Mouse (Mus musculus) forebrain, embryonic 16.5 days (tissue): ENCODE measurements around the gene Adap1. TPM values are rescaled to one million over a fixed set of nuclear protein-coding genes. Genes with fewer than 3 reads are reported as not detected.

Source experiments
- ATAC-seq: fragments of 200-750 bp; cut with Nextera tagmentation; 2 replicates; pipeline ENCODE4 v1.8.0; 2017; ENCODE audit warnings: mild to moderate bottlenecking, moderate library complexity
- H3K27ac ChIP-seq: fragments of 300-500 bp; sonication (generic); 2 replicates; pipeline ENCODE4 v1.5.1; 2014; ENCODE audit warnings: low read length, control low read depth
- H3K27me3 ChIP-seq: fragments of 300-500 bp; sonication (generic); replicated peaks from 2 replicates; pipeline ENCODE4 v1.6.1; 2014; ENCODE audit warnings: low read length; ENCODE audit not compliant: control insufficient read depth, insufficient read depth
- H3K36me3 ChIP-seq: fragments of 300-500 bp; sonication (generic); 2 replicates; pipeline ENCODE4 v1.6.1; 2014; ENCODE audit not compliant: control insufficient read depth, insufficient read depth
- H3K4me1 ChIP-seq: fragments of 300-500 bp; sonication (generic); replicated peaks from 2 replicates; pipeline ENCODE4 v1.6.1; 2014; ENCODE audit warnings: low read length; ENCODE audit not compliant: control insufficient read depth, insufficient read depth
- H3K4me2 ChIP-seq: fragments of 300-500 bp; sonication (generic); 2 replicates; pipeline ENCODE4 v1.6.1; 2014; ENCODE audit warnings: mild to moderate bottlenecking, low read length, control low read depth
- H3K4me3 ChIP-seq: fragments of 300-500 bp; sonication (generic); replicated peaks from 2 replicates; pipeline ENCODE4 v1.5.1; 2014; ENCODE audit warnings: mild to moderate bottlenecking, low read length, control low read depth
- H3K9ac ChIP-seq: fragments of 300-500 bp; sonication (generic); replicated peaks from 2 replicates; pipeline ENCODE4 v1.6.1; 2014; ENCODE audit warnings: low read depth, low read length, control low read depth
- H3K9me3 ChIP-seq: fragments of 300-500 bp; sonication (generic); 2 replicates; pipeline ENCODE4 v1.6.1; 2016; ENCODE audit warnings: low read length; ENCODE audit not compliant: control insufficient read depth
- WGBS: fragments of 180-500 bp; shearing (Covaris S2); extraction: QIAGEN DNeasy Blood & Tissue Kit; methylation state at CpG from one replicate; pipeline ENCODE4 v1.1.7; 2014; 5-methylcytosine and 5-hydroxymethylcytosine counted together
- polyA plus RNA-seq: library from polyadenylated mRNA; unstranded; fragments of >200 nt; fragmentation: Nextera tagmentation; extraction: Ambion mirVana; gene quantifications from 2 replicates; pipeline ENCODE4 v1.2.1, GENCODE M21; 2015

Gene Adap1
- polyA plus RNA-seq = 21.5 and 35.5 TPM in 2 replicates

DNA sequence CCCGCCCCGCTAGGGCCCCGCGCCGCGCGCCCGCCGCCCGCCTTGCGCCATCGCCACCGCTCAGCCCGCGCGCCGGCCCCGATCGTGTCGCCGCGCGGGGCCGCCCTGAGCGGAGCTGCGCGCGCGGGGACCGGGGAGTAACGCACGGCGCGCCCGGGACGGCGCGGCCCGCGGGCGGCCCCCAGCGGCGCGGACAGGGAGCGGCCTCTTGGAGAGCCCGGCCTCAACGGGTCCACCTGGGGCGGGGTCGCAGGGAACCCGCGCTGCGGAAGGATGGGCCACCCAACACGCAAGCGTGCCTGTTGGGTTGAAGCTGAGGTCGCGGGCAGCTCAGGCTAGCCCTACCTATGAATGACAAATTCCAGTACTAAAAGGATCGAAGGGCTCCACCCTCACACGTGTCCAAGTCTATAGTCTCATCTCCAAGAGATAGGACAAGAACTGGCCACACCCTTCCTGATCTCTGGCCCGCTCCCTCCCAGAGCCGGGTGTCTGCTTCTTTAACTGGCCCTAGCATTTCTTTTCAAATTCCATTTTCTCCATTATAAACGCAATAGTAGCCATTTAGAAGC, at the start of gene Adap1:
TSS of gene Adap1 (minus strand) at position 228 of the 572 bp plus-strand sequence.
- H3K9ac ChIP-seq = peak within 1 kb of the TSS; percentile 75
- H3K4me1 ChIP-seq = peaks cover 14% of the 10 kb centered on the region
- H3K36me3 ChIP-seq = no peaks in the 10 kb centered on the region
- no peaks in the 10 kb centered on the region for H3K9me3 ChIP-seq
- no peak within 1 kb of the TSS for H3K27ac ChIP-seq
- peak within 1 kb of the TSS; percentile 73 for H3K4me2 ChIP-seq
- ATAC-seq = peak; percentile 87
- peak within 1 kb of the TSS; percentile 66 for H3K4me3 ChIP-seq
- 2% methylated on average over 54 of the region's 61 CpGs for WGBS
- peaks cover 24% of the 10 kb centered on the region for H3K27me3 ChIP-seq

DNA sequence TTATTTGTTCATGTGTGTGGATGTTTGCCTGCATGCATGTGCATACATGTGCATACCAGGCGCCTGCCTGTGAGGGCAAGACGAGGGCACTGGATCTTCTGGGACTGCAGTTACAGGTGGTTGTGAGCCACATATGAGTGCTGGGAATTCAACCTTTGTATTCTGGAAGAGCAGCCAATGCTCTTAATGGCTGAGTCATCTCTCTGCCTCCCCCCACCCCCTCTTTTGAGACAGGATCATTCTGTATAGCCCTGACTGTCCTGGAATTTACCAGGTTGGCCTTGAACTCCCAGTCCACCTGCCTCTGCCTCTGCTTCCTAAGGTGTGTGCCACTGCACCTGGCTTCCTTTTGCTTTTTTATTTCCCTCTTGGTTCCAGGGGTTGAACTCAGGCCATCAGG, 49.4 kb upstream of the Adap1 start:
- WGBS = 85% methylated on average over 2 of the region's 2 CpGs
- H3K27me3 ChIP-seq = no peaks in the 10 kb centered on the region

GRCm38 (mm10) chr5:139373889-139374444, 48.5 kb upstream of the Adap1 start:
- no peaks in the 10 kb centered on the region for H3K9me3 ChIP-seq
- no peak overlapping the region for H3K4me3 ChIP-seq
- no peak overlapping the region for H3K27ac ChIP-seq
- H3K36me3 ChIP-seq = no peaks in the 10 kb centered on the region
- no peak overlapping the region for H3K9ac ChIP-seq
- no peaks in the 10 kb centered on the region for H3K27me3 ChIP-seq
- peaks cover 17% of the 10 kb centered on the region for H3K4me1 ChIP-seq
- ATAC-seq = no peak
- no peak overlapping the region for H3K4me2 ChIP-seq
- WGBS = 85% methylated on average over 6 of the region's 6 CpGs

More for the DNA sequence above, 49.4 kb upstream of the Adap1 start:
- no peak for ATAC-seq
- Histone ChIP-seq H3K4me3 (no peak overlapping the region), H3K4me2 (no peak overlapping the region), H3K27ac (no peak overlapping the region), H3K4me1 (peaks cover 20% of the 10 kb centered on the region), H3K9me3 (no peaks in the 10 kb centered on the region), H3K36me3 (no peaks in the 10 kb centered on the region), H3K9ac (no peak overlapping the region)

- Histone ChIP-seq H3K4me2 (no peak overlapping the region), H3K36me3 (no peaks in the 10 kb centered on the region), H3K27me3 (no peaks in the 10 kb centered on the region), H3K9me3 (no peaks in the 10 kb centered on the region), H3K4me3 (no peak overlapping the region), H3K27ac (no peak overlapping the region), H3K4me1 (peaks cover 16% of the 10 kb centered on the region), H3K9ac (no peak overlapping the region)
- 87% methylated on average over 3 of the region's 3 CpGs for WGBS
- no peak for ATAC-seq
Measured at GRCm38 (mm10) chr5:139373126-139373525, 47.7 kb upstream of the Adap1 start.

GRCm38 (mm10) chr5:139371631-139372401, 46.4 kb upstream of the Adap1 start:
- no peaks in the 10 kb centered on the region for H3K36me3 ChIP-seq
- 2% methylated on average over 39 of the region's 39 CpGs for WGBS
- ATAC-seq = peak; percentile 94

GRCm38 (mm10) chr5:139371118-139371517, 45.7 kb upstream of the Adap1 start:
- Histone ChIP-seq H3K27ac (no peak overlapping the region), H3K36me3 (no peaks in the 10 kb centered on the region), H3K4me2 (peak overlapping the region; percentile 88; the same call in 1 of the 2 replicates), H3K4me3 (no peak overlapping the region; the same call in 1 of the 2 replicates), H3K27me3 (no peaks in the 10 kb centered on the region), H3K9ac (no peak overlapping the region), H3K9me3 (no peaks in the 10 kb centered on the region), H3K4me1 (peaks cover 13% of the 10 kb centered on the region)
- 65% methylated on average over 5 of the region's 5 CpGs for WGBS
- ATAC-seq = no peak

More at GRCm38 (mm10) chr5:139371631-139372401, 46.4 kb upstream of the Adap1 start:
- Histone ChIP-seq H3K4me1 (peaks cover 13% of the 10 kb centered on the region), H3K9me3 (no peaks in the 10 kb centered on the region), H3K9ac (peak overlapping the region; percentile 87), H3K4me3 (peak overlapping the region; percentile 77), H3K4me2 (peak overlapping the region; percentile 88), H3K27me3 (no peaks in the 10 kb centered on the region), H3K27ac (peak overlapping the region; percentile 58; the same call in 1 of the 2 replicates)

GRCm38 (mm10) chr5:139370336-139370735, 44.9 kb upstream of the Adap1 start:
- no peak overlapping the region for H3K4me2 ChIP-seq
- no peaks in the 10 kb centered on the region for H3K36me3 ChIP-seq
- H3K9ac ChIP-seq = no peak overlapping the region
- 85% methylated on average over 6 of the region's 6 CpGs for WGBS
- H3K4me1 ChIP-seq = peaks cover 13% of the 10 kb centered on the region
- no peak overlapping the region for H3K27ac ChIP-seq
- H3K4me3 ChIP-seq = no peak overlapping the region
- ATAC-seq = no peak
- no peaks in the 10 kb centered on the region for H3K9me3 ChIP-seq
- no peaks in the 10 kb centered on the region for H3K27me3 ChIP-seq

DNA sequence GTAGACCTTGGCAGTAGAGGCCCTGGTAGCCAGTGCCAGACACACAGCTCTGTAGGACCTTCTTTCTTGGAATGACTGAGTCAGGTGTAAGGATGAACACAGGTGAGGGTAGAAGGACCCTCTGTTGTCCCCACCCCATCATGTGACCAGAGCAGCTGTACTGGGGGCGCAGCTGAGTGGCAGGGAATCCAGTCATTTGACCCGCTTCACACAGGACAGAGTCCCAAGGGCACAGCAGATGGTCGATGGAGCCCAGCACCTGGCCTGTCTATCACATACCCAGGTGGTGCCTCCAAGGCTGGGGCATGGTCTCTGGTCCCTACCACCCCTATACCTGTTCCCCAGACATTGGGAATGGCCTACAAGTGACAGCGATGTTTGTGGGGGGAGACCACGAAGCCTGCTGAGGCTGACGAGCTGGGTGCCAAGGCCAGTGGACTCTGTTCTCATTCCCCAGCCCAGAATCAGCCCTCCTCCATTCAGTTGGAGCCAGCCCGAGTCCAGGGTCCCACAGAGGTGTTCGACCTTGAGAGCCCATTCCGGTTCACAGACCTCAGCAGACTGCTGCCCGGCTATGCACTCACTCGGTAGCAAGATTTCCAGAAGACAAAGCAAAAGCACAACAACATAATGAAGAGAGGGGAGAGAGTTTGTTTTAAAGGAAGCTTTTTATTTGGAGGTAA, 43.4 kb upstream of the Adap1 start:
- Histone ChIP-seq H3K36me3 (no peaks in the 10 kb centered on the region), H3K9ac (no peak overlapping the region), H3K4me2 (no peak overlapping the region), H3K9me3 (no peaks in the 10 kb centered on the region), H3K27ac (no peak overlapping the region), H3K27me3 (no peaks in the 10 kb centered on the region), H3K4me1 (peaks cover 23% of the 10 kb centered on the region), H3K4me3 (no peak overlapping the region)
- WGBS = 78% methylated on average over 11 of the region's 11 CpGs
- no peak for ATAC-seq

GRCm38 (mm10) chr5:139367884-139368458, 42.5 kb upstream of the Adap1 start:
- Histone ChIP-seq H3K36me3 (no peaks in the 10 kb centered on the region), H3K9me3 (no peaks in the 10 kb centered on the region), H3K27ac (no peak overlapping the region), H3K27me3 (no peaks in the 10 kb centered on the region), H3K4me3 (no peak overlapping the region), H3K9ac (no peak overlapping the region), H3K4me2 (no peak overlapping the region), H3K4me1 (peaks cover 23% of the 10 kb centered on the region)
- WGBS = 88% methylated on average over 4 of the region's 4 CpGs
- no peak for ATAC-seq
